Mouse (Mus musculus): ENCODE measurements around the gene Rhobtb3.
"Not testable (repeated sequence)": the region's sequence is repeated elsewhere in the genome, so short reads cannot be mapped to it uniquely, and the experiment has no call there.

The Rhobtb3 gene

GRCm38 (mm10) chr13:75938866-75939265, 4.9 kb downstream of the Rhobtb3 start:
- TF ChIP-seq CTCF (conservative IDR thresholded peaks at IDR 0.05; ENCODE audit: low read length) (no peak), POU5F1 (IDR thresholded peaks at IDR 0.05; ENCODE audit: borderline replicate concordance, low read length) (no peak), NANOG (IDR thresholded peaks at IDR 0.05; ENCODE audit: borderline replicate concordance, low read length) (no peak)
- Histone ChIP-seq H3K4me3 (replicated peaks; ENCODE audit: low read length) (no peak overlapping the region), H3K36me3 (ENCODE audit: insufficient read depth, low read length) (no peaks in the 10 kb centered on the region), H3K9me3 (ENCODE audit: low read length) (no peaks in the 10 kb centered on the region), H3K4me1 (replicated peaks; ENCODE audit: low read depth, low read length) (peaks cover 4% of the 10 kb centered on the region), H3K27me3 (ENCODE audit: insufficient read depth, low read length) (peaks cover 9% of the 10 kb centered on the region)

- no peak for TF ChIP-seq CTCF (conservative IDR thresholded peaks at IDR 0.05; ENCODE audit: low read length)
- TF ChIP-seq NANOG (IDR thresholded peaks at IDR 0.05; ENCODE audit: borderline replicate concordance, low read length): no peak
- no peak for TF ChIP-seq POU5F1 (IDR thresholded peaks at IDR 0.05; ENCODE audit: borderline replicate concordance, low read length)
- Histone ChIP-seq H3K27me3 (ENCODE audit: insufficient read depth, low read length) (no peaks in the 10 kb centered on the region), H3K9me3 (ENCODE audit: low read length) (no peaks in the 10 kb centered on the region), H3K4me1 (replicated peaks; ENCODE audit: low read depth, low read length) (no peaks in the 10 kb centered on the region), H3K4me3 (replicated peaks; ENCODE audit: low read length) (no peak overlapping the region), H3K36me3 (ENCODE audit: insufficient read depth, low read length) (no peaks in the 10 kb centered on the region)
Measured at GRCm38 (mm10) chr13:75933287-75933686, 10.4 kb downstream of the Rhobtb3 start.

- H3K27me3 ChIP-seq (ENCODE audit: insufficient read depth, low read length): no peaks in the 10 kb centered on the region
- H3K4me3 ChIP-seq (replicated peaks; ENCODE audit: low read length): no peak overlapping the region
- TF ChIP-seq CTCF (conservative IDR thresholded peaks at IDR 0.05; ENCODE audit: low read length) (no peak), NANOG (IDR thresholded peaks at IDR 0.05; ENCODE audit: borderline replicate concordance, low read length) (no peak), POU5F1 (IDR thresholded peaks at IDR 0.05; ENCODE audit: borderline replicate concordance, low read length) (no peak)
- H3K4me1 ChIP-seq (replicated peaks; ENCODE audit: low read depth, low read length): no peaks in the 10 kb centered on the region
- H3K36me3 ChIP-seq (ENCODE audit: insufficient read depth, low read length): no peaks in the 10 kb centered on the region
- H3K9me3 ChIP-seq (ENCODE audit: low read length): no peaks in the 10 kb centered on the region
Measured at GRCm38 (mm10) chr13:75931073-75931472, 12.7 kb downstream of the Rhobtb3 start.

DNA sequence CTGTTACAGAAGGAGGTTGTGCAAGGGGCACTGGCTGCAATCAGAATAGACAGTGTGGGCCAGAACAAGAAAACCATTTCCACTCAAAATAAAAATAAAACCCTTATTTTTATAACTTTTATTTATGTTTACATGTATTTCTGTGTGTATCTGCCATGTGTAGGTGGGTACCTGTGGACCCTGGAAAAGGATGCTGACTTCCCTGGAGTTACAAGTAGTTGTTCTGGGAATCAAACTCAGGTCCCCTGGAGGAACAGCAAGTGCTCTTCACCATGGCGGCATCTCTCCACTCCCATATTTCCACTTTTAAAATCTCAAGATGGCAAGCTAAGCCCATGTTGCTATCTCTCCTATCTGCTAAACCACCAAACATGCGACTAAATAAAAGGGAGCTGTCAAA, 13.1 kb downstream of the Rhobtb3 start:
- H3K4me3 ChIP-seq (replicated peaks; ENCODE audit: low read length): no peak overlapping the region
- H3K36me3 ChIP-seq (ENCODE audit: insufficient read depth, low read length): no peaks in the 10 kb centered on the region
- no peaks in the 10 kb centered on the region for H3K27me3 ChIP-seq (ENCODE audit: insufficient read depth, low read length)
- H3K4me1 ChIP-seq (replicated peaks; ENCODE audit: low read depth, low read length): no peaks in the 10 kb centered on the region
- TF ChIP-seq POU5F1 (IDR thresholded peaks at IDR 0.05; ENCODE audit: borderline replicate concordance, low read length): no peak
- no peak for TF ChIP-seq NANOG (IDR thresholded peaks at IDR 0.05; ENCODE audit: borderline replicate concordance, low read length)
- TF ChIP-seq CTCF (conservative IDR thresholded peaks at IDR 0.05; ENCODE audit: low read length): no peak
- H3K9me3 ChIP-seq (ENCODE audit: low read length): no peaks in the 10 kb centered on the region

- Histone ChIP-seq H3K36me3 (ENCODE audit: insufficient read depth, low read length) (no peaks in the 10 kb centered on the region), H3K4me3 (replicated peaks; ENCODE audit: low read length) (no peak overlapping the region), H3K27me3 (ENCODE audit: insufficient read depth, low read length) (no peaks in the 10 kb centered on the region), H3K4me1 (replicated peaks; ENCODE audit: low read depth, low read length) (no peaks in the 10 kb centered on the region), H3K9me3 (ENCODE audit: low read length) (no peaks in the 10 kb centered on the region)
- TF ChIP-seq POU5F1 (IDR thresholded peaks at IDR 0.05; ENCODE audit: borderline replicate concordance, low read length) (no peak), NANOG (IDR thresholded peaks at IDR 0.05; ENCODE audit: borderline replicate concordance, low read length) (no peak), CTCF (conservative IDR thresholded peaks at IDR 0.05; ENCODE audit: low read length) (no peak)
Measured at GRCm38 (mm10) chr13:75930023-75930422, 13.7 kb downstream of the Rhobtb3 start.

GRCm38 (mm10) chr13:75929071-75929470, 14.7 kb downstream of the Rhobtb3 start:
- not testable (repeated sequence) for H3K36me3 ChIP-seq (ENCODE audit: insufficient read depth, low read length); H3K4me3 ChIP-seq (replicated peaks; ENCODE audit: low read length); H3K4me1 ChIP-seq (replicated peaks; ENCODE audit: low read depth, low read length); H3K9me3 ChIP-seq (ENCODE audit: low read length); H3K27me3 ChIP-seq (ENCODE audit: insufficient read depth, low read length)

DNA sequence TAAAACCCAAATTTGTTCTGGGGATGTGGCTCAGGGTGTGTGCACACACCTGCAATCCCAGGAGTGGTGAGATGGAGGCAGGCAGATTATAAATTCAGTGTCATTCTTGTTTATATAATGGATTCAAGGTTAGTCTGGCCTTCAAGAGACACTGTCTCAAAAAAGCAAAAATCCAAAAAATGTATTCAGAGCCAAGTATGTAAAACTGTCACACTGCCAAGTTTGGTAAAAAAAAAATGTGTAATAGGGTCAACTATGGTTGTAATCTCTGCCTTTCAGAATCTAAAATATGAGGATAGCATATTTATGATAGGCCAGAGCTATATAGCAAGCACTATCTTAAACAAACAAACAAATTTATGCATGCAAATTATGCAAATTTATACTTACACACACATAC, 15.8 kb downstream of the Rhobtb3 start:
- H3K36me3 ChIP-seq (ENCODE audit: insufficient read depth, low read length): no peaks in the 10 kb centered on the region
- H3K4me1 ChIP-seq (replicated peaks; ENCODE audit: low read depth, low read length): no peaks in the 10 kb centered on the region
- H3K9me3 ChIP-seq (ENCODE audit: low read length): peaks cover 3% of the 10 kb centered on the region; the same call in 1 of the 2 replicates
- H3K27me3 ChIP-seq (ENCODE audit: insufficient read depth, low read length): no peaks in the 10 kb centered on the region
- no peak overlapping the region for H3K4me3 ChIP-seq (replicated peaks; ENCODE audit: low read length)
- TF ChIP-seq NANOG (IDR thresholded peaks at IDR 0.05; ENCODE audit: borderline replicate concordance, low read length) (no peak), CTCF (conservative IDR thresholded peaks at IDR 0.05; ENCODE audit: low read length) (no peak), POU5F1 (IDR thresholded peaks at IDR 0.05; ENCODE audit: borderline replicate concordance, low read length) (no peak)

DNA sequence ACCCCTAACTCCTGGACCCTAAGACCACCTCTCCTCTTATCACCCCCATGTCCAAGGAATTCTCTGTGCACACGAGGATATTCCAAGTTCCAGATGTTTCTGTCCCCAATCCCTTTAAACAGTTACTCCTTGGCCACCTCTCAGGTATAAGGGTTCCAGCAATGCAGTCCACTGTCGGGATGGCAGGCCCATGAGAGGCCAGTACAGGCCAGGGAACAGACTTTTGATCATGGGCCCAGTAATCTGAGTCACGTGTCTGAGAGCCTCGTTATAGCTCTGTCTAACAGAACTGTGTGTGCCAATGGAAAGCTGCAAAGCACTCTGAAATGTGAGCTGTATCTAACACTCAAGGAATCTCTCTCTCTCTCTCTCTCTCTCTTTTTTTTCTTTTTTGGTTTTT, 29.6 kb downstream of the Rhobtb3 start:
- H3K9me3 ChIP-seq (ENCODE audit: low read length): peaks cover 5% of the 10 kb centered on the region; the same call in 1 of the 2 replicates
- no peak overlapping the region for H3K4me3 ChIP-seq (replicated peaks; ENCODE audit: low read length)
- no peaks in the 10 kb centered on the region for H3K4me1 ChIP-seq (replicated peaks; ENCODE audit: low read depth, low read length)
- no peaks in the 10 kb centered on the region for H3K27me3 ChIP-seq (ENCODE audit: insufficient read depth, low read length)
- H3K36me3 ChIP-seq (ENCODE audit: insufficient read depth, low read length): no peaks in the 10 kb centered on the region
- TF ChIP-seq POU5F1 (IDR thresholded peaks at IDR 0.05; ENCODE audit: borderline replicate concordance, low read length) (no peak), CTCF (conservative IDR thresholded peaks at IDR 0.05; ENCODE audit: low read length) (no peak), NANOG (IDR thresholded peaks at IDR 0.05; ENCODE audit: borderline replicate concordance, low read length) (no peak)

GRCm38 (mm10) chr13:75908187-75908586, 35.5 kb downstream of the Rhobtb3 start:
- TF ChIP-seq CTCF (conservative IDR thresholded peaks at IDR 0.05; ENCODE audit: low read length) (no peak), NANOG (IDR thresholded peaks at IDR 0.05; ENCODE audit: borderline replicate concordance, low read length) (no peak), POU5F1 (IDR thresholded peaks at IDR 0.05; ENCODE audit: borderline replicate concordance, low read length) (no peak)
- H3K9me3 ChIP-seq (ENCODE audit: low read length): no peaks in the 10 kb centered on the region
- no peaks in the 10 kb centered on the region for H3K36me3 ChIP-seq (ENCODE audit: insufficient read depth, low read length)

More at GRCm38 (mm10) chr13:75908187-75908586, 35.5 kb downstream of the Rhobtb3 start:
- no peaks in the 10 kb centered on the region for H3K27me3 ChIP-seq (ENCODE audit: insufficient read depth, low read length)
- H3K4me1 ChIP-seq (replicated peaks; ENCODE audit: low read depth, low read length): peaks cover 5% of the 10 kb centered on the region
- H3K4me3 ChIP-seq (replicated peaks; ENCODE audit: low read length): no peak overlapping the region
